Comparison of ENCODE assay signal across 9 mouse cellular contexts in the genomic region with DNA sequence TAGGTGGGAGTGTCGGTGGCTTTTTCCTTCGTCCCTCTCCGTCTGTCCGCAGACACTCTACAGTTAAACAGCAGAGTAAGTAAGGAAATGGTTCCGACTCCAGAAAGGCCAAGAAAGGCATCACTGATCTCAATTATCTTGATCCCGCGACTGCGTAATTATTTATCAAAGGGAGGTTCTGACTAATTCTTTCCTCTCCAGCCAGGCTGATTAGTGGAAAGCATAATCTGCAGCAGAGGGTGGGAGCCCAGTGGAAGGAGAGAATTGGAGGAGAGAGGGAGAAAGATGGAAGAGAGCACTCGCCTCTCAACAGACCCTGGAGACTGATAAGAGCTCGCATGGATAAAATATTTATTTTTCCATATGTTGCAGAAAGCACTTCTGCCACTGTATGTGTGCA.
A peak's percentile ranks its signal among the peaks of the same experiment; 100 is the strongest.
DNase-seq lines count a peak whose midpoint lies in the region; ATAC-seq and TF ChIP-seq lines count a peak whose summit lies in the region.
"Had no signal": no experiment of that assay in that cellular context is flagged by ENCODE, and none has a peak within 500 bp of the region (broad histone marks: within the 10 kb centered on the region; RNA-seq: fewer than 3 reads in every experiment).

No protein-coding gene starts in this region.

- no peak overlapping the region for H3K4me2 ChIP-seq in forebrain, embryonic 12.5 days
- H3K4me2 ChIP-seq: lung, embryonic 14.5 days had no signal

- 63% methylated on average over 10 of the region's 10 CpGs for WGBS in kidney, adult 2 months
- 41% methylated on average over 10 of the region's 10 CpGs for WGBS in forebrain, embryonic 12.5 days
- 73% methylated on average over 10 of the region's 10 CpGs for WGBS in midbrain, embryonic 10.5 days

- H3K27ac ChIP-seq in kidney, adult 2 months (ENCODE audit: insufficient read depth, low read depth, low read length), result peak overlapping the region; percentile 70
- H3K27ac ChIP-seq in forebrain, embryonic 12.5 days, result peak overlapping the region; percentile 85
- H3K27ac ChIP-seq in midbrain, embryonic 10.5 days (replicated peaks), result peak overlapping the region; percentile 67

- peak; percentile 26 for DNase-seq in kidney, adult 2 months
- no peak for DNase-seq in kidney, adult 9 months
- peak; percentile 50 for DNase-seq in brain, adult 2 months (ENCODE audit: low read depth, low spot score)
- no peak for DNase-seq in midbrain, embryonic 10.5 days (ENCODE audit: low spot score)
- DNase-seq in frontal cortex, adult 2 months (ENCODE audit: extremely low spot score in 1 of 2, low spot score in 1 of 2), result no peak
- no peak for DNase-seq in natural killer cell, adult 2 months (ENCODE audit: low spot score in 2 of 2)
- no peak for DNase-seq in spleen, postnatal 10 days (ENCODE audit: low spot score in 2 of 2)

- H3K27me3 ChIP-seq in kidney, adult 2 months (replicated peaks; ENCODE audit: control insufficient read depth, insufficient read depth, low read length), result no peaks in the 10 kb centered on the region
- no peaks in the 10 kb centered on the region for H3K27me3 ChIP-seq in forebrain, embryonic 12.5 days
- no peaks in the 10 kb centered on the region for H3K27me3 ChIP-seq in midbrain, embryonic 10.5 days (ENCODE audit: low read depth, poor library complexity, severe bottlenecking)

- H3K4me1 ChIP-seq in kidney, adult 2 months (ENCODE audit: control insufficient read depth, insufficient read depth, low read length), result peaks cover 11% of the 10 kb centered on the region; the same call in 1 of the 2 replicates
- peaks cover 53% of the 10 kb centered on the region for H3K4me1 ChIP-seq in forebrain, embryonic 12.5 days
- peaks cover 51% of the 10 kb centered on the region for H3K4me1 ChIP-seq in midbrain, embryonic 10.5 days

- H3K9ac ChIP-seq in forebrain, embryonic 12.5 days, result 0 out of 2 replicates have a peak overlapping the region, but pooled peaks have one; percentile 12
- H3K9ac ChIP-seq: lung, embryonic 14.5 days had no signal

- ATAC-seq in forebrain, embryonic 12.5 days (ENCODE audit: low FRiP score), result no peak; the same call in 1 of the 2 replicates

- H3K4me3 ChIP-seq in kidney, adult 2 months (ENCODE audit: insufficient read depth, low read depth, low read length), result no peak overlapping the region
- H3K4me3 ChIP-seq in forebrain, embryonic 12.5 days (replicated peaks), result no peak overlapping the region
- no peak overlapping the region for H3K4me3 ChIP-seq in midbrain, embryonic 10.5 days

- peaks cover 1% of the 10 kb centered on the region; the same call in 1 of the 2 replicates for H3K36me3 ChIP-seq in kidney, adult 2 months (ENCODE audit: control insufficient read depth, insufficient read depth, low read length)
- H3K36me3 ChIP-seq in forebrain, embryonic 12.5 days (replicated peaks), result peaks cover 23% of the 10 kb centered on the region
- peaks cover 20% of the 10 kb centered on the region; the same call in 1 of the 2 replicates for H3K36me3 ChIP-seq in midbrain, embryonic 10.5 days

- no peak for TF ChIP-seq CTCF in kidney, adult 2 months (conservative IDR thresholded peaks at IDR 0.05; ENCODE audit: insufficient read depth, insufficient read length, low read depth, low read length)

- no peak for TF ChIP-seq POLR2A in kidney, adult 2 months (IDR thresholded peaks at IDR 0.05; ENCODE audit: low read depth, low read length)

- no peaks in the 10 kb centered on the region for H3K9me3 ChIP-seq in forebrain, embryonic 12.5 days
- no peaks in the 10 kb centered on the region for H3K9me3 ChIP-seq in midbrain, embryonic 10.5 days (replicated peaks)

Comparison
In these comparisons a context has a peak if more than half of its experiments do, and no peak if none do; other contexts are left out.
1. DNase-seq: peak in kidney, adult 2 months (single experiment) and brain, adult 2 months (single experiment); none in kidney, adult 9 months (single experiment), midbrain, embryonic 10.5 days (single experiment), frontal cortex, adult 2 months (0 of 2), natural killer cell, adult 2 months (0 of 2) and spleen, postnatal 10 days (0 of 2).
2. Peak in every context shown above with its lines, with median percentiles within 50 percentile points of each other: H3K27ac ChIP-seq.